ENCODE assay signal across 7 mouse cellular contexts in the genomic region with DNA sequence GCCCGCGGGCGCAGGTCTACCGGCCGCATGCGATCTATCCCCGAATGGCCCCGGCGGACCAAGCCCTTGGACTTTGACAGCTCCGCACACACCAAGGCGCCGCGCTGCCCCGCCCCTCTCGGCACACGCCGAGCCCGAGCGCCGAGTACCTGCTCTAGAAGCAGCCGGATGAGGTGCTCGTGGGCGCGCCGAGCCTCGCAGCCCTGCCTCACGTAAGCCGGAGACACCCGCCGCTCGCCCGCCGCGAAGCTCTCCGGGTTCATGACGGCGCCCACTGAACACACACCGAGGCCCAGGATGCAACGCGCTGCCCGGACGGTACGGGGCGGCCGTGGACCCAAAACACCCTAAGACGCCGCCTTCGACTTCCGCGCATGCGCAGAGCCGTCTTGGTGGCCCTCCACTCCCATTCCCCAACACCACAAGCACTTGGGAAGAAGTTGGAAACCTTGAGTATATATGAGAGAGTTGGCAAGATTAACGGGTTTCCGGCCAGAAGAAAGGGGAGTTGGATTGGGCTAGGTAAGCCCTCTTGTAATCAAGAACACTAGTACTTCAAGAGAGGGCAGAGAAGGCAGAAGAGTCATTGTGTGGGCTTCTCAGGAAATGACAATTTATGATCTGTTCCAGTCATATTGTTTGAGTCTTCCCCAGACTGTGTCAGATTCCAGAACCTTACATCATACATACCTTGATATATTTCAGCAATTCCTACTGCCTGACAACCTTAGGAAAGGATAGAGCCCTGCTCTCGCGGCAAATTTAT. TPM values are rescaled to one million over a fixed set of nuclear protein-coding genes. Genes with fewer than 3 reads are reported as not detected.
A peak's percentile ranks its signal among the peaks of the same experiment; 100 is the strongest.
DNase-seq lines count a peak whose midpoint lies in the region; ATAC-seq lines count a peak whose summit lies in the region.

Gene Sepsecs (minus strand): TSS at position 283 of the 766 bp plus-strand sequence.

- H3K4me1 ChIP-seq in intestine, embryonic 15.5 days (replicated peaks), result no peaks in the 10 kb centered on the region
- peaks cover 28% of the 10 kb centered on the region for H3K4me1 ChIP-seq in midbrain, embryonic 10.5 days

- 4% methylated on average over 56 of the region's 56 CpGs for WGBS in intestine, embryonic 15.5 days
- WGBS in midbrain, embryonic 10.5 days, result 4% methylated on average over 56 of the region's 56 CpGs

- H3K4me2 ChIP-seq in intestine, embryonic 15.5 days (replicated peaks), result peak within 1 kb of the TSS; percentile 59

- no peaks in the 10 kb centered on the region for H3K9me3 ChIP-seq in intestine, embryonic 15.5 days
- no peaks in the 10 kb centered on the region for H3K9me3 ChIP-seq in midbrain, embryonic 10.5 days (replicated peaks)

- peak within 1 kb of the TSS; percentile 88 for H3K27ac ChIP-seq in intestine, embryonic 15.5 days
- peak within 1 kb of the TSS; percentile 86 for H3K27ac ChIP-seq in midbrain, embryonic 10.5 days (replicated peaks)

- H3K9ac ChIP-seq in intestine, embryonic 15.5 days, result peak within 1 kb of the TSS; percentile 75

- no peaks in the 10 kb centered on the region for H3K36me3 ChIP-seq in intestine, embryonic 15.5 days
- H3K36me3 ChIP-seq in midbrain, embryonic 10.5 days, result peaks cover 10% of the 10 kb centered on the region

- intact Hi-C loops in gastrocnemius, postnatal 36 days (cut with DNase I), result loop anchor here (10.0 kb wide), 1 partner anchor 135 kb away; no protein-coding TSS in a partner anchor
- intact Hi-C loops in left cerebral cortex, postnatal 25 days (cut with DNase I), result loop anchor here (1.0 to 5.0 kb wide), 2 partner anchors 114 to 163 kb away; partner anchors contain the start of gene Anapc4

- peak; percentile 97 for ATAC-seq in intestine, embryonic 15.5 days

- H3K4me3 ChIP-seq in intestine, embryonic 15.5 days (replicated peaks), result peak within 1 kb of the TSS; percentile 85
- peak within 1 kb of the TSS; percentile 87 for H3K4me3 ChIP-seq in midbrain, embryonic 10.5 days

- no peaks in the 10 kb centered on the region for H3K27me3 ChIP-seq in intestine, embryonic 15.5 days (replicated peaks)
- no peaks in the 10 kb centered on the region for H3K27me3 ChIP-seq in midbrain, embryonic 10.5 days (ENCODE audit: low read depth, poor library complexity, severe bottlenecking)

- DNase-seq in adrenal gland, adult 2 months, result peak; percentile 95
- peak; percentile 83 for DNase-seq in embryo, embryonic 11.5 days (ENCODE audit: low read depth, low spot score)
- DNase-seq in gastrocnemius, postnatal 36 days, result peak; percentile 88 to 90
- DNase-seq in left cerebral cortex, postnatal 25 days (ENCODE audit: low spot score in 2 of 2), result peak; percentile 92 to 95
- peak; percentile 90 for DNase-seq in midbrain, embryonic 10.5 days (ENCODE audit: low spot score)
- DNase-seq in right cerebral cortex, postnatal 4 days, result peak; percentile 97

RNA-seq across cellular contexts. Expression of gene Sepsecs, which starts in this region (rescaled TPM):
- 10 to 100 TPM; 14.2 to 15.5 TPM for total RNA-seq in adrenal gland, adult 2 months (2021)
- polyA plus RNA-seq in adrenal gland, adult 2 months (2012; rRNA removed), result 1.4 and 1.5 TPM in 2 replicates
- total RNA-seq in gastrocnemius, postnatal 36 days (2021), result 1 to 10 TPM; 5.0 to 5.2 TPM
- polyA plus RNA-seq in intestine, embryonic 15.5 days (2015; fragmentation: Nextera tagmentation; extraction: Ambion mirVana), result 11.5 and 12.4 TPM in 2 replicates
- 10 to 100 TPM; 10.1 TPM for total RNA-seq in left cerebral cortex, postnatal 25 days (2021)
- 8.6 and 9.4 TPM in 2 replicates for polyA plus RNA-seq in midbrain, embryonic 10.5 days (2016; fragmentation: Nextera tagmentation; extraction: Ambion mirVana)

Comparison
In these comparisons a context has a peak if more than half of its experiments do, and no peak if none do; other contexts are left out.
1. Peak in every context shown above with its lines: DNase-seq, ATAC-seq, H3K4me3 ChIP-seq and H3K27ac ChIP-seq.